Mouse (Mus musculus) embryo, embryonic 10.5 days (tissue): ENCODE measurements at regions not wholly inside any gene's neighbourhood (a gene's known extent, or its start where the extent isn't known, plus 50 kb on each side); places are given as distances from the start of the nearest gene placed in this dataset.
A peak's percentile ranks its signal among the peaks of the same experiment; 100 is the strongest.
"Not testable (repeated sequence)": the region's sequence is repeated elsewhere in the genome, so short reads cannot be mapped to it uniquely, and the experiment has no call there.

Source experiments
- DNase-seq: peaks from one replicate; pipeline ENCODE4 v3.0.0-alpha.2; 2015; ENCODE audit warnings: low spot score

DNA sequence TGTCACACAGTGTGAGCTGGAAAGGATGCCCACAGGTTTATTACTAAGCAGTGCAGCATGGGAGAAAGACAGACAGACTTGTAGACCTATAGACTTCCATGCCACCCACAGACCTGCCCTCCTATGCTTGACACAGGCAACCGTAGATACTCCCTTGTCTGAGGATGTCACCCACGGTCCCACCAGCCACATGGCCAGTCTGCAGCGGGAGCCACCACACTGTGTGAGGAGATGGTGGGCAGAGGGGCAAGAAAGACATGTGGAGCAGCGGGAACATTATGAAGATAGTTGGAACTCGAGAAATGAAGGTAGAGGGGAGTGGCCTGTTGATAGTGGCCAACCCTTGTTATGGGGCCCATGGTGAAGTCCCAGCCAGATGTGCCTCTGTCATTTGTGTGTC, 244.0 kb upstream of the Tusc1 start:
- DNase-seq = no peak

DNA sequence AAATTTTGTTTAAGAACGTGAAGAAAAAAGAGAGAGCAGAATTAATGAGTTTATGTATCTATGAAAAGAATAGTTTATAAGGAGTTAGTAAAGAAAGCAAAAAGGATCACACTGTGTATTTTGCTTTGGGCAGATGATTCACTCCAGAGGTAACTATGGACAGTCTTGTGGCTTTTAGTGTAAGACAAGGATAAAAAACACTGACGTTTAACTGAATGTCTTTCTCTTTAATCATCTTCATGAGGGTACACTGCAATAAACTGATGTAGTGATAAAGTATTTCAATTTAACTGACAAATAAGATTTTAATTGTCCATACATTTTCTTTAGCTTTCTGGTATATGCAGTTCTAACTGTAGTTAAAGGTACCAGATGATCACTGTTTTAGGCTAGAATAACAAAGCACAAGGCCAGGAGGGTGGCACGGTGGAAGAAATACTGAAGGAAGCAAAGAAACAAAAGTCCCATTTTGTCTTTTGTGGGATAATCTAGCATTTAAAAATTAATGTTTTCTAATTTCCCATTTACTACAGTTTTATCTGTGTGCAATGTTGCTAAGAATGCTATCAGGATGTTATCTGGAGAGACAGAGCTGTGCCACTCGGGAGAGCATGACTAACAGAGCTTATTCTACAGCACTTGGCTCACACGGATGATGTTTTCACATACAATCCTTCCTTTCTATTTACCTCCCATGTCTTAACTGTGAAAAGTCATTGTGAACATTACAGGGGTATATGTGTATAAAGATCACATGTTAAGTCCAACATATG, 232.4 kb upstream of the Tusc1 start:
- no peak for DNase-seq

DNA sequence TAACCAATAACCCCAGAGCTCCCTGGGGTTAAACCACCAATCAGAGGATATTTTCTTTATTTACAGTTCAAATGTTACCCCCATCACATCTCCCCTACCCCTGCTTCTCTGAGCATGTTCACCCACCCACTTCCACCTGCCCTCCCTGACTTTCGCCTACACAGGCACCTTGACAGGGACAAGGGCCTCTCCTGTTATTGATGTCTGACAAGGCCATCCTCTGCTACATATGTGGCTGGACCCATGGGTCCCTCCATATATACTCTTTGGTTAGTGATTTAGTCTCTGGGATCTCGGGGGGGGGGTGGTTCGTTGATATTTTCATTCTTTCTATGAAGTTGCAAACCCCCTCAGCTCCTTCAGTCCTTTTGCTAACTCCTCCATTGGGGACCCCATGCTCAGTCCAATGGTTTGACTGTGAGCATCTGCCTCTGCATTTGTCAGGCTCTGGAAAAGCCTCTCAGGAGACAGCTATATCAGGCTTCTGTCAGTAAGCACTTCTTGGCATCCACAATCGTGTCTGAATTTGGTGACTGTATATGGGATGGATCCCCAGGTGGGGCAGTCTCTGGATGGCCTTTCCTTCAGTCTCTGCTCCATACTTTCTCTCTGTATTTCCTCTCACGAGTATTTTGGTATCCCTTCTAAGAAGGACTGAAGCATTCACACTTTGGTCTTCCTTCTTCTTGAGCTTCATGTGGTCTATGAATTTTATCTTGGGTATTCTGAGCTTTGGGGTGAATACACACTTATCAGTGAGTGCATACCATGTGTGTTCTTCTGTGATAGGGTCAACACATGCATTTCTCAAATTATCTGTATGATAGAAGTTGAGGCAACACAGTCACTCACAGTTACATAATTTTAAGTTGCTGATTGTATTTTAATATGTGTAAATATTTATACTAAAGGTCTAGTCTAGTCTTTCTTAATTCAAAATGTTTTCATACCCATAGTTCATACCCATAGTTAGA, 220.8 kb upstream of the Tusc1 start:
- DNase-seq = no peak

DNA sequence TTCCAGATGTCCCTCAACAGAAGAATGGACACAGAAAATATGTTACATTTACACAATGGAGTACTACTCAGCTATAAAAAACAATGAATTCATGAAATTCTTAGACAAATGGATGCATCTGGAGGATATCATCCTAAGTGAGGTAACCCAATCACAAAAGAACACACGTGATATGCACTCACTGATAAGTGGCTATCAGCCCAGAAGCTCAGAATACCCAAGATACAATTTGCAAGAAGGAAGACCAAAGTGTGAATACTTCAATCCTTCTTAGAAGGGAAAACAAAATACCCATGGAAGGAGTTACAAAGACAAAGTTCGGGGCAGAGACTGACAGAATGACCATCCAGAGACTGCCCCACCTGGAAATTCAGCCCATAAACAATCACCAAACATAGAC, 219.9 kb upstream of the Tusc1 start:
- not testable (repeated sequence) for DNase-seq

DNA sequence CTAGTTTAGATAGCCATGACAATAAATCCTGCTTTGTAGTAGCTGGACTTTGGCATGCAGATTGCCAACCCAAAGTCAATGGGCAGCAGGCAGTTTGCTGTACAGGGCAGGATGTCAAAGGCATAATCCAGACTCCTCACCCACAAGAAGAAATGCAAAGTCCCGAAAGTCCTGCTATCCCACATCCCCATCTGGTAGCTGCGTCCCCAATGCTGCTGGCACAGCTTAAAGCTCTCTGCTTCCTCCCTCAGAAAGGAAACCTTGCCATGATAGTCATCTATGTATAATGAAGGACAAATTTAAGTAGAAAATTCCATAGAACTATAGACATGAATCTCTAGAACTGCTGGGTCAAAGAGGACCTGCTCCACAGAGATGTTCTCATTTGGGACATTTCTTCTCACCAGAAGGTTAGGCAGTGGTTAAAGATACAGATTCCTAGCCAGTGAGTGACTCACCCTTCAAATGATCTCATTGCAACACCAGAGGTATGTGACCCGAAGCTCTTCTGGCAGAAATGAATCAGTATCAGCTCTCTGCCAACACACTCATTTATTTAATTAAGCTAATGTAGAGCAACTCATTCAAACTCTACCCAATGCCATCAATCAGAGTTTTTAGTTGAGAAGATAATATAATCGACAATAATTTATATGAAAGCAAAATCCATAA, 217.3 kb upstream of the Tusc1 start:
- no peak for DNase-seq

DNA sequence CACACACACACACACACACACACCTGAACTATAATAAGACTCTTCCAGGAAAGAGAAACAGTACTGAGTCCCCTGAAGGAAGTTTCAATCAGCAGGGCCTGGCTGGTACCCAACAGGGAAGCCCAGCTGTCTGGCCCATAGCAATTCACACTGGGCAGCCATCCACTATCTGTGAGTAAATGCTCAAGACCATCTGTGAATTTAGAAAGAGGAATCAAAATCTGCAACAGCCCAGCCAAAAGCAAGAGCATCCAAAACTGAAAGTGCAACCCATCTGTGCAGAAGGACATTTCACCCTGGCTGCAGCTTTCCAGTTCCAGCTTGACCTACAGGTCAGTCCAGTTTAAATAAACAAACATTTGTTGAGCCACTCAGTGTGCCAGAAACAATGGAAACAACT, 215.8 kb upstream of the Tusc1 start:
- no peak for DNase-seq

DNA sequence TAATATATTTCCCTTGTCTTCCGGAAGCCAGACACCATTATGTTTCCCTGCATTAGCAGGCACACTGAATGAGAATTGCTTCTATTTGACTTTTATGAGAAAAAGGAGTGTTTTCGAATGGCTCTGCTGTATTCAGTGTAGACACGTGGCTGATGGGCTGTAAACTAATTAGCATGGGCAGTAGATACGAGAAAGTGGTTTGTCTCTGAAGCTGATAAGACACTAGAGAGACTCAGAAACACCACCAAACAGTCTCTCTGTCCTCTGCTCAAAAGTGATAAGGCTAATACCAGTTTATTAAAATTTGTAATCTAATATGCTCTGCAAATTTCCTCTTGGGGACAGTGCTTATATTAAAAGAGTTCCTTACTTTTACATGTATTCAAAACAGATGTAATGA, 205.3 kb upstream of the Tusc1 start:
- DNase-seq = no peak

DNA sequence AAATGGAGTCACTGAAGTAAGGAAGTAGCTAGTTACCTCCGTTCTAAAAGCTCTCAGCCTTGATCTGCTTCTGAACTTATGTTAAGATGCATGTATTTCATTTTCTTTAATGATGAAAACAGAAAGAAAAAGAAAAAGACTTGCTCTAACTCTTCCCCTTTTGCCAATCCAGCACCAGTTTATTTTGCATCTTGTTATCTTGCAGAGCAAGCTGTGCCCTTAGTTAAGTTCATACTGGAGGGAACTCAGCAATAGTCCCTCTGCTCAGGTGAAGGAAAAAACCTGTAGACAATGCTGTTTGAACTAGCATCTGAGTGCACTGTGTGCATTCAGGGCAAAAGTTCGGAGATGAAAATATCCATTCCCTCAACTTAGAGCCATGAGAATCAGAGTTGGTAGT, 192.1 kb upstream of the Tusc1 start:
- DNase-seq = no peak

DNA sequence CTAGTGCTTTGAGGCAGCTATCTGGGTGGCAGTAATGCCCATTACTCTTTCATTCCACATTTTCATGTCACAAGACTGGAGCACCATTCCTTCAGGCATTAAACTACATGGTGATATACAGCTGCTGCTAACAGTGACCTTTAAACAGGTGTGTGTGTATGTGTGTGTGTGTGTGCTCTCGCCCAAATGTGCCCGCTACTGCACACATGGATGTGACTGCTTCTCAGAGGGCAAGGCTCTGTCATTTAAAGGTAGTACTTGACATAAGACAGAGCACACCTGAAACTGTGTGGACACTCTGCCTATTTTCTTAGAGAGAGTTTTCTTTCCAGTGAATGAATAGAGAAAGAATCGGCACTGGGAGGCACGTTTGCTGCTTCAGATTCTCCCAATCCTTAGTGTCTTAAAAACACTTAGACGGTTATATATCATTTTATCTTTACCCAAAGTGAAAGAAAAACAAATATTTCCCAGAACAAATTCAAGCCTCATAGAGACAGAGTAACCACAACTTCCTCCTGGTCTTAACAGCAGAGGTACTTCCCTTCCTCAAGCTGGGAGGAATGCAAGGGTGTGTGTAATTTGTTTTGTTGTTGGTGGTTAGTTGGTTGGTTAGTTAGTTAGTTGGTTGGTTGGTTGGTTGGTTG, 185.3 kb upstream of the Tusc1 start:
- no peak for DNase-seq

DNA sequence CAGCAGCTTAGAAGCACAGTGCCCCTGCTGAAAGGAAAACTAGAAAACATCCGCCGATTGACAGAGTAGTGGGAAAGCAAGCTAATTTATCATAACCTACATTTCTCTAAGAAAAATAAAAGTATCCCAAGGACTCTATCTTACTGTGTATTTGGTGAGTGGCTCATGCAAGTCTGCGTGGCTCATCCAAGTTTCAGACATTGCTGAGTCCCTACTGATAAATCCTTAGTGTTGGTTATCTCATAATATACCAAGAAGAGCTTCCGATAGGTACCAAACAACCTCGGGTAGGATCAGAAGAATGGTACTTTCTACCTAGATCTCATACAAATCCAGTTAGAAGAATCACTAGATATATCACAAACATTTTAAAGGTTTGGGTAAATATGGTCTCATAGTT, 183.6 kb upstream of the Tusc1 start:
- DNase-seq = no peak

DNA sequence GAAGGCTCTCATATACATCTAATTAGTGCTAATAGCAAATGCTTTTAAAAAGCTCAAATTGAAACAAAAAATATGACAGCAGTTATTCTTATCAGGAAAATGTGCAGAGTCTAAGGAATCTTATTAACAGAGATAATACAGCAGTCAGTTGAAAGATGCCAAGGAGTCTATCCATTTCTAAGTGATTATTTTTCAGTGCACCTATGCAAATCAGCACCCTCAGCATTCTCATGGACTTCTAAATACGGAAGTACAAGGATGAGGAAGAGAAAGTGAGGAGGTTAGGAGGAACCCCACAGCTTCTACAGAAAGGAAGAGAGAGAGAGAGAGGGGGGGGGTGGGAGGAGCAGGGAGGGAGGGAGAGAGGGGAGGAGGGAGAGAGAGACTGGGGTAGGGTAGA, 175.5 kb upstream of the Tusc1 start:
- DNase-seq = no peak

DNA sequence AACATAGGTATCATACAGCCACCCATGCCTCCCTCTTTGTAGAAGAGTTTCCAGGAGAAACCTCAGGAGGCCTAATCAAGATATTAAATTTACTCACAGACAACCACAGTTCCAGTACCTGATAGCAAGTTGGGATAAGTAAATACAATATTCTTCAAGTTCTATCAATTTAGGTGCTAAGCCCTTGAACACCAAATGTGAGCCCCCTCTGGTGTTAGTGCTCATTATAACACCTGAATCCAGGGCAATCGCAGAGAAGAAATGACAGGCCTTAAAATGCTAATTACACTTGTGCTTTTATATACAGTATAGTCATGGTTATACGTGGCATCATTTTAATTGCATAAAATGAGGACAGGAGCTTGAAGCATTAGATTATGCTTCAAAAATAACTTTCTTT, 161.6 kb upstream of the Tusc1 start:
- peak; percentile 3 for DNase-seq

DNA sequence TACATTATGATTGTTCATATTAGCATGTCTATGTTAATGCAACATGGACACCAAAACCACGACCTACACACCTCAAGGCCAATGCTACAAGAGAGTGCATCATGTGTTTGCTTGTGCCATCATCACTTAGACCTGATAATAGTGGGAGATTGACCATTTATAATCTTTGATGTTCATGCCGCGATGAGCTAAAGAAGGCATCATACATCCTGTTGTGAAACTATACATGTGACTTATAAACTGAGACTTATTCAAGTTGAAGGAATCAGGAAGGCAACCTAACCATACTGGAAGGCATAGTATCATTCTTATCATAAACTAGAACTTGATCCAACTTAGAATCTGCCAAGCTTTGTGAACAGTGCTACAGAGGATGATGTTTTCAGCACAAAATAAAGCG, 159.0 kb upstream of the Tusc1 start:
- no peak for DNase-seq

DNA sequence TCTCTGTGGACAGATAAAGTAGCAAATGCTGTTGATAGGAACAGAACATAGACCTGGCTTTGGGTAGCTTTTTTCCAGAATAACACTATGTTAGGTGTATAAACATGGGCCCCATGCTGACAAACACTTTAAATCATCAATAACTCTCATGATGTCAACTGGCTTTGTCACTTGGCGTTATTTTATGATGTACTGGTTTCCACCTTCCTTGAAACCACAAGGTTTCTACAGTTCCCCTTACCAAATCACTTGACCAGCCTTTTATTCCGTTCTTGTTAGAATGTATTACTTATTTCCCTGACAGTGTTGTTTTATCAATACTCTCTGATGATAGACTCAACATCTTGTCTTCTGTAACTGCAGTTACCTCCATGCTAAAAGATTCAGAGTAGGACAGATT, 158.6 kb upstream of the Tusc1 start:
- no peak for DNase-seq

DNA sequence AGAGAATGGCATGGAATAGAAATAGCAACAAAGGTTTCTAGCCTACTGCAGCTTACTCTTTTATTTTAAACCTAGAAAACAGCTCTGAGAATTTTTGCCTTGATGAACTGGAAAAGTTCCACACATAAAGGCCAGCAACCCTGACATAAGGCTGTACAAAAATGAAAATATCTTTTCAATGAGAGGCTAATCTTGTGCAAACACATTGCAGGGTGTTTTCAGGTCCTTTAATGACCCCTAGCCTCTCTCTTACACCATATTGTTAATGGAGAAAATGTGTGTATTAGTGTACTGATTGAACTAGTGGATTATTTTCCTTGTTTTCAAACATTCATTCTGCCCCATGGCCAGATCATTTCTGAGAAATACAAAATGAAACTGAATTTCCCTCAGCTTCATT, 158.0 kb upstream of the Tusc1 start:
- no peak for DNase-seq

DNA sequence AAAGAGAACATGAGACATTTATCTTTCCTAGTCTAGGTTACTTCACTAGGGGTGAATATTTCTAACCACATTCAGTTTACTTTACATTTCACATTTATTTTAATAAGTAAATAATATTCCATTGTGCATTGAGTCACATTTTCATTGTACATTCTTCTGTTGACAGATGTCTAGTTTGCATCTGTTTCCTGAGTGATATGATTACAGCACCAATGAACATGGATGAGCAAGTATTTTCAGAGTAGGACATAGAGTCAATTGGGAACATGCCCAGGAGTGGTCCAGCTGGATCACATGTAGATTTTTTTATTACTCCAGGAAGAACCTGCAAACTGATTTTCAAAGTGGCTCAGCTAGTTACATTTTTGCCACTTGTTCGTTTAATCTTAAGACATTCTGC, 153.3 kb upstream of the Tusc1 start:
- DNase-seq = no peak

DNA sequence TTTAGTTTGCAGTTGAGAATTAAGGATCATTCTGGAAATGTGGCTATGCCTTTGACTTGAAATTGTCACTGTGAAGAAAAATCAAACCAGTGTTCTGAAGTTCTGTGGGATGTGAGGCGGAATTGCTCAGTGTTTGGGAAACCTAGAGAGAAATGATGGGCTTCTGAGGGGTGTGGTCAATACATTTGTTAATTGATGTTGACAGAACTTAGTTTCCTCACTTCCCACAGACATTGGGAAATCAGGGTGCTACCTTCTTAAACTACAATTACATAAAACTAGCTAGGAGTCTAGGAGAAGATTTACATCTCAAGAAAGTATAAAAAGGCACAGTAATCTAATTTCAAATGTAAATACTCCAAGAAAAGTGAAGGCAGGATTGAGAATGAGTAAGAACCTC, 151.1 kb upstream of the Tusc1 start:
- DNase-seq = no peak

DNA sequence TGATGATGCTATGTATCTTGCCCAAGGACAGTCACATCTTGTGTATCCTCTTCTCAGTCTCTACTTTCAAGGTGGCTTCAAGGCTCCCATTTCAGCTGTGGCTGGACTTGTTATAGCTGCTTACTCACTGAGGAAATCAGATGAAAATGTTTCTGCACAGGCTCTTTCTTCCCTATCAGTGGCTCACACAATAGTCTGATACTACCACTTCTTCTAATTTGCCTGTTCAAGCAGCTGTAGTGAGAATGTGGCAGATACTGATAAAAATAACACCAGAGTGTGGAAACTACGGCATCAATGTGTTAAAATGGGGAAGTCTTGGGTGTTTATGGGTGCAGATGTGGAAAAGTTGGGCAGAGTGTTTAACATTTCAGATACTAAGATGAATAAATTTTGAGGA, 145.9 kb upstream of the Tusc1 start:
- DNase-seq = no peak

DNA sequence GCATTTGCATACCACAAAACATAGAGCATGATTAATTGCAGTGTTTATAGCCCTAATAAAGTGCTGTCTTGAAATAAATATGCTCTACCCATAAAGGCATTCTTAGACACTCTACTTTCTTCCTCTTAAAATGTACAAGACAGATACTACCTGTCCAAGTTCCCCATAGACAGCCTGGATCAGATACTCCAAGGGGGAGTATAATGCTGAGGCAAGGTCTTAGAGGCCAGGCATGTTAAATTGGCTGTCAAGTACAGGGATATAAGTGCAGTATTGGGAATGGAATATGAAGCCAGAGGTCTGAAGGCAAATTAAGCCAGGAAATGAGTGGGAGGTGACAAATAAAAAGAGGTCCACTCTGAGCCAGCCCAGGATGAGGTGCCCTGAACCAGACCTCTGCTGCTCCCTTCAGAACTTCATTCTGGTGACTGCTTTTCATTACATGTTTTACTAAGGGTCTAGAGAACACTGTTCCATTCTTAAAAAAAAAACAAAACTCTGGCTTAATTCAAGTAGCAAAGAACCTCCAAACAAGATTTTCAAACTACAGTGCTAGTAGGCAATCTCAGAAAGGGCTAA, 142.0 kb upstream of the Tusc1 start:
- no peak for DNase-seq

DNA sequence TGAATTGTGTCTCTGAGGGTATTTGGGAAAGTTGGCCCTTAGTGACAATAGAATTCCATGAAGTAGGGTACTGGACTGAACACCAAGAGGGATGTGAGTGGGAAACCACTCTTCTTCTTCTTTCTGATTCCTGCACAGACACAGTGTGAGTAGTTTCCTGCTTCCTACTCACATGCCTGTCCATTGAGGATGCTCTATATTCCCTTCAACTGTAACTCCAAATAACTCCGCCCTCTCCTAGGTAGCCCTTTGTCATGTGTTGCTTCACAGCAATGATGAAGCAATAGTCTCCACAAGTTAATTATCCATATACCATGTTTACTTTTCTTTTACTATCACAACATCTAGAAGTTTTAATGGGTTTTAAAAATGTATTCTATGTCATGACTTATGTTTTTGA, 132.7 kb upstream of the Tusc1 start:
- no peak for DNase-seq

DNA sequence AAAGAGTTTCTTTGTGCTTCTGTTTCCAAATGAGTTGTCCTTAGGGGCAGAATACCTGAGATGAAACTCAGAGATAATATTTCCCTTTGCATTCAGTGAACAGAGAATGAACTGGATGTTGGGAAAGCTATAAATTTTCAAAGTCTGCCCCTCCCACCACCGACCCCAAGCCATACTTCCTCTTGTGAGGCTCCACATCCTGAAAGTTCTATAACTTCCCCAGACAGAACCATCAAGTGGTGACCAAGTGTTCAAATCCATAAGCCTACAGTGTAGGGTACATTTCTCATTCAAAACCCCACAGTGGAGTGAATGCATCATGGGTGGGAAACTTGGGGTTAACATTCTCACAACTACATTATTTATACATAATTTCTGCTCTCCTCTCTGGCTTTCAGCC, 132.1 kb upstream of the Tusc1 start:
- DNase-seq = no peak

DNA sequence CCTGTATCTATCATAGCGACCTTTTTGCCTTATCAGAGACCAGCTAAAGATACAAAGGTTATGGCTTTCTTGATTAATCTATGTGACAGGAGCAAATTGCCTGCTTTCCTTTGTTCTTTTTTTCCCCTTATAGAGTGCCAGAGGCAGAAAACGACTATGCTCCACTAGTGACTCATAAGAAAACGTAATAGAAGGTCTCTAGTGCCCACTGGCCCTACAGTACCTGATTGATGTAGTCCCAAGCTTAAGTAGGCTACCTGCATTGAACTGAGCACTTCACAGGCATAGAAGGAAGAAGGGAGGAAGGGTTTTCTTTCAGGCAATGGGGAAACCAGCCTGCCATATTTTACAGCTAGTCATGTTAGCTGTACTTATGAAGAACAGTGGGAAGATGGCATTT, 116.0 kb upstream of the Tusc1 start:
- DNase-seq = no peak
